In the genomic region with DNA sequence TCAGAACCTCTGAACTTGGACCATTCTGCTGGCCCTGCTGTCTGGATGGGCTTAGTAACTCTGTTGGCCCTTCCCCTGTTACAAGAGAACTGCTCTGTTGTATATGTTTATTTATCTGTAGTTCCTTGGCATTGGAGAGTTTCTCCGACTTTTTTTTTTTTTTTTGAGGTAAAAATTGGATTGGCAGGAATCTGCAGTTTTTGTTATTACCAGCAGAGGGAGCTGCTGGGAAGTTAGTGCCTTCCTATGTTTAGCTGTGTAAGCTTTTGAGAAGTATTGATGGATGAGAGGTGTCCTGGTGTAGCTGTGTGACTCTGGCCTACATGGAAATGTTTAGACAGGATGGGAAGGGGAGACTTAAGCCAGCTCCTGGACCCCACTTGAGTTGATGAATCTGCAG, we compare ENCODE assay signal across 10 mouse cellular contexts. TPM values are rescaled to one million over a fixed set of nuclear protein-coding genes. Genes with fewer than 3 reads are reported as not detected.
DNase-seq lines count a peak whose midpoint lies in the region; ATAC-seq and TF ChIP-seq lines count a peak whose summit lies in the region.
"Had no signal": no experiment of that assay in that cellular context is flagged by ENCODE, and none has a peak within 500 bp of the region (broad histone marks: within the 10 kb centered on the region; RNA-seq: fewer than 3 reads in every experiment).

No protein-coding gene starts in this region.

- H3K27ac ChIP-seq in kidney, embryonic 16.5 days (ENCODE audit: low read length): no peak overlapping the region
- no peak overlapping the region for H3K27ac ChIP-seq in liver, embryonic 14.5 days
- H3K27ac ChIP-seq: embryonic facial prominence, embryonic 15.5 days; neural tube, embryonic 13.5 days had no signal

- no peaks in the 10 kb centered on the region for H3K27me3 ChIP-seq in kidney, embryonic 16.5 days (ENCODE audit: insufficient read depth, low read length)
- no peaks in the 10 kb centered on the region for H3K27me3 ChIP-seq in liver, embryonic 14.5 days (ENCODE audit: control insufficient read depth, insufficient read depth, low read length)
- H3K27me3 ChIP-seq: embryonic facial prominence, embryonic 15.5 days; neural tube, embryonic 13.5 days had no signal

- no peak for ATAC-seq in kidney, embryonic 16.5 days (ENCODE audit: low FRiP score, low TSS enrichment)
- no peak for ATAC-seq in liver, embryonic 14.5 days (ENCODE audit: insufficient read depth)

- no peaks in the 10 kb centered on the region for H3K9me3 ChIP-seq in kidney, embryonic 16.5 days (ENCODE audit: low read length)
- no peaks in the 10 kb centered on the region for H3K9me3 ChIP-seq in liver, embryonic 14.5 days (ENCODE audit: control insufficient read depth, low read length)
- H3K9me3 ChIP-seq: embryonic facial prominence, embryonic 15.5 days; neural tube, embryonic 13.5 days had no signal

- TF ChIP-seq EP300 in liver, embryonic 14.5 days (IDR thresholded peaks at IDR 0.05; ENCODE audit: low read depth): no peak

- WGBS in kidney, embryonic 16.5 days: 9% methylated on average over 1 of the region's 1 CpGs
- 11% methylated on average over 1 of the region's 1 CpGs for whole genome bisulfite sequencing in liver, embryonic 14.5 days (ENCODE audit: insufficient replicate concordance)

- H3K4me3 ChIP-seq in kidney, embryonic 16.5 days (ENCODE audit: low read length): no peak overlapping the region
- no peak overlapping the region for H3K4me3 ChIP-seq in liver, embryonic 14.5 days (ENCODE audit: insufficient read depth in 1 of 2, low read depth in 2 of 2, low read length in 2 of 2)
- H3K4me3 ChIP-seq: embryonic facial prominence, embryonic 15.5 days; neural tube, embryonic 13.5 days had no signal

- H3K36me3 ChIP-seq in kidney, embryonic 16.5 days (ENCODE audit: insufficient read depth, low read length): peaks cover 32% of the 10 kb centered on the region
- peaks cover 14% of the 10 kb centered on the region for H3K36me3 ChIP-seq in liver, embryonic 14.5 days (replicated peaks; ENCODE audit: control insufficient read depth, insufficient read depth, low read depth)

- H3K9ac ChIP-seq in kidney, embryonic 16.5 days (replicated peaks; ENCODE audit: low read length): no peak overlapping the region
- H3K9ac ChIP-seq in liver, embryonic 14.5 days (replicated peaks): no peak overlapping the region
- H3K9ac ChIP-seq: embryonic facial prominence, embryonic 15.5 days; neural tube, embryonic 13.5 days had no signal

- peaks cover 8% of the 10 kb centered on the region for H3K4me1 ChIP-seq in kidney, embryonic 16.5 days (ENCODE audit: insufficient read depth, low read length)
- H3K4me1 ChIP-seq in liver, embryonic 14.5 days (replicated peaks; ENCODE audit: control insufficient read depth in 2 of 2, insufficient read depth in 2 of 2, low read length in 1 of 2): peaks cover 6 to 8% of the 10 kb centered on the region in 2 experiments; a peak in 3 of 4 replicates

- peak; percentile 68 for DNase-seq in kidney, adult 9 months
- DNase-seq in A20 (ENCODE audit: low read depth, low spot score): peak; percentile 64
- peak; percentile 75 for DNase-seq in CD4-positive, CD25-positive, alpha-beta regulatory T cell, adult 2 months (ENCODE audit: low read depth, low spot score)
- DNase-seq in embryo, embryonic 10 days (ENCODE audit: low spot score): peak; percentile 75
- DNase-seq in liver, embryonic 14.5 days (ENCODE audit: low read depth in 3 of 3, low spot score in 3 of 3): no peak
- no peak for DNase-seq in frontal cortex, postnatal 25 days (ENCODE audit: low spot score in 2 of 2)
- no peak for DNase-seq in ovary, postnatal 36 days (ENCODE audit: low spot score)

- no peak overlapping the region for H3K4me2 ChIP-seq in kidney, embryonic 16.5 days (replicated peaks; ENCODE audit: low read depth, low read length)
- no peak overlapping the region for H3K4me2 ChIP-seq in liver, embryonic 14.5 days (ENCODE audit: low read depth)
- H3K4me2 ChIP-seq: embryonic facial prominence, embryonic 15.5 days; neural tube, embryonic 13.5 days had no signal

- TF ChIP-seq CTCF in liver, embryonic 14.5 days (IDR thresholded peaks at IDR 0.05; ENCODE audit: low read depth): peak; percentile 76

RNA-seq across cellular contexts. Expression of a gene that starts 4.0 kb away (rescaled TPM):
- 19.0 and 19.8 TPM in 2 replicates for polyA plus RNA-seq in kidney, embryonic 16.5 days (2015; fragmentation: Nextera tagmentation; extraction: Ambion mirVana)
- polyA plus RNA-seq in liver, embryonic 14.5 days (2012; rRNA removed): 2.0 and 3.1 TPM in 2 replicates
- 4.8 and 5.9 TPM in 2 replicates for polyA plus RNA-seq in liver, embryonic 14.5 days (2014; fragmentation: Nextera tagmentation; extraction: Ambion mirVana)

RNA-seq across cellular contexts. Expression of a gene that starts 11.3 kb away (rescaled TPM):
- 54.6 and 57.2 TPM in 2 replicates for polyA plus RNA-seq in kidney, embryonic 16.5 days (2015; fragmentation: Nextera tagmentation; extraction: Ambion mirVana)
- polyA plus RNA-seq in liver, embryonic 14.5 days (2012; rRNA removed): 8.1 and 8.5 TPM in 2 replicates
- 6.7 and 7.9 TPM in 2 replicates for polyA plus RNA-seq in liver, embryonic 14.5 days (2014; fragmentation: Nextera tagmentation; extraction: Ambion mirVana)

RNA-seq across cellular contexts. Expression of a gene that starts 19.4 kb away (rescaled TPM):
- 93.4 and 101 TPM in 2 replicates for polyA plus RNA-seq in kidney, embryonic 16.5 days (2015; fragmentation: Nextera tagmentation; extraction: Ambion mirVana)
- 13.9 and 15.6 TPM in 2 replicates for polyA plus RNA-seq in liver, embryonic 14.5 days (2012; rRNA removed)
- polyA plus RNA-seq in liver, embryonic 14.5 days (2014; fragmentation: Nextera tagmentation; extraction: Ambion mirVana): 20.7 and 21.1 TPM in 2 replicates

RNA-seq across cellular contexts. Expression of a gene that starts 20.2 kb away (rescaled TPM):
- 670 and 691 TPM in 2 replicates for polyA plus RNA-seq in kidney, embryonic 16.5 days (2015; fragmentation: Nextera tagmentation; extraction: Ambion mirVana)
- polyA plus RNA-seq in liver, embryonic 14.5 days (2012; rRNA removed): 104 and 121 TPM in 2 replicates
- 316 and 317 TPM in 2 replicates for polyA plus RNA-seq in liver, embryonic 14.5 days (2014; fragmentation: Nextera tagmentation; extraction: Ambion mirVana)

RNA-seq across cellular contexts. Expression of a gene that starts 37.5 kb away (rescaled TPM):
- 5.5 and 6.4 TPM in 2 replicates for polyA plus RNA-seq in kidney, embryonic 16.5 days (2015; fragmentation: Nextera tagmentation; extraction: Ambion mirVana)
- polyA plus RNA-seq in liver, embryonic 14.5 days (2012; rRNA removed): 0.09 and 0.18 TPM in 2 replicates
- 0.39 and 0.54 TPM in 2 replicates for polyA plus RNA-seq in liver, embryonic 14.5 days (2014; fragmentation: Nextera tagmentation; extraction: Ambion mirVana)

Comparison
In these comparisons a context has a peak if more than half of its experiments do, and no peak if none do; other contexts are left out.
1. DNase-seq: peak in kidney, adult 9 months (single experiment), A20 (single experiment), CD4-positive, CD25-positive, alpha-beta regulatory T cell, adult 2 months (single experiment) and embryo, embryonic 10 days (single experiment); none in liver, embryonic 14.5 days (0 of 3), frontal cortex, postnatal 25 days (0 of 2) and ovary, postnatal 36 days (single experiment).